Mouse (Mus musculus) lung, postnatal 0 days (tissue): ENCODE measurements around the gene Polr1e.

Experiments used
- CTCF ChIP-seq: IDR thresholded peaks from 2 replicates; pipeline ENCODE4 v1.5.1; 2016; ENCODE audit warnings: antibody characterized with exemption, mild to moderate bottlenecking
- EP300 ChIP-seq: IDR thresholded peaks from 2 replicates; pipeline ENCODE4 v1.6.1; 2016; ENCODE audit warnings: antibody characterized with exemption, mild to moderate bottlenecking, control low read depth

- TF ChIP-seq CTCF (no peak), EP300 (no peak)
Observed at GRCm38 (mm10) chr4:45032586-45032985, 14.2 kb downstream of the Polr1e start.
